Mouse (Mus musculus) kidney, postnatal 0 days (tissue): ENCODE results near the gene Atp8b5. TPM values are rescaled to one million over a fixed set of nuclear protein-coding genes. Genes with fewer than 3 reads are reported as not detected.

Source experiments
- ATAC-seq: fragments of 200-750 bp; cut with Nextera tagmentation; replicated peaks from 2 replicates; pipeline ENCODE4 v1.8.0; 2017; ENCODE audit warnings: low read depth, moderate number of reproducible peaks, moderate TSS enrichment, moderate library complexity; ENCODE audit not compliant: low FRiP score
- DNase-seq: peaks from one replicate; pipeline ENCODE4 v3.0.0-alpha.2; 2016; ENCODE audit warnings: low spot score
- H3K27ac ChIP-seq: fragments of 300-500 bp; sonication (generic); 2 replicates; pipeline ENCODE4 v1.5.1; 2014; ENCODE audit warnings: mild to moderate bottlenecking
- H3K27me3 ChIP-seq: fragments of 300-500 bp; sonication (generic); 2 replicates; pipeline ENCODE4 v1.6.1; 2014; ENCODE audit warnings: low read length, mixed read lengths; ENCODE audit not compliant: insufficient read depth
- H3K36me3 ChIP-seq: fragments of 300-500 bp; sonication (generic); 2 replicates; pipeline ENCODE4 v1.6.1; 2014; ENCODE audit warnings: low read length, mixed read lengths; ENCODE audit not compliant: insufficient read depth
- H3K4me1 ChIP-seq: fragments of 300-500 bp; sonication (generic); replicated peaks from 2 replicates; pipeline ENCODE4 v1.6.1; 2014; ENCODE audit warnings: antibody characterized with exemption, low read length, mixed read lengths; ENCODE audit not compliant: insufficient read depth
- H3K4me2 ChIP-seq: fragments of 300-500 bp; sonication (generic); 2 replicates; pipeline ENCODE4 v1.6.1; 2014; ENCODE audit warnings: mild to moderate bottlenecking, low read length, moderate library complexity, mixed read lengths
- H3K4me3 ChIP-seq: fragments of 300-500 bp; sonication (generic); replicated peaks from 2 replicates; pipeline ENCODE4 v1.5.1; 2014; ENCODE audit warnings: low read depth, low read length
- H3K9ac ChIP-seq: fragments of 300-500 bp; sonication (generic); 2 replicates; pipeline ENCODE4 v1.6.1; 2014; ENCODE audit warnings: low read depth, low read length
- H3K9me3 ChIP-seq: fragments of 300-500 bp; sonication (generic); replicated peaks from 2 replicates; pipeline ENCODE4 v1.6.1; 2016; ENCODE audit warnings: low read length, inconsistent platforms, mixed read lengths
- CTCF ChIP-seq: IDR thresholded peaks from 2 replicates; pipeline ENCODE4 v1.5.1; 2016; ENCODE audit warnings: antibody characterized with exemption, low read depth, mild to moderate bottlenecking, moderate library complexity
- WGBS: fragments of 180-500 bp; shearing (Covaris S2); extraction: QIAGEN DNeasy Blood & Tissue Kit; methylation state at CpG from one replicate; pipeline ENCODE4 v1.1.7; 2014; 5-methylcytosine and 5-hydroxymethylcytosine counted together
- polyA plus RNA-seq: library from polyadenylated mRNA; unstranded; fragments of >200 nt; fragmentation: Nextera tagmentation; extraction: Ambion mirVana; gene quantifications from 2 replicates; pipeline ENCODE4 v1.2.1, GENCODE M21; 2015

Atp8b5 gene
- polyA plus RNA-seq, 1 experiment from 2014 or later = 0.51 TPM

GRCm38 (mm10) chr4:43384083-43384460, 117.1 kb downstream of the Atp8b5 start:
- Histone ChIP-seq H3K9ac (no peak overlapping the region), H3K27ac (peak overlapping the region; percentile 60; the same call in 1 of the 2 replicates), H3K4me2 (peak overlapping the region; percentile 71), H3K36me3 (no peaks in the 10 kb centered on the region), H3K4me3 (no peak overlapping the region), H3K9me3 (no peaks in the 10 kb centered on the region), H3K4me1 (peaks cover 3% of the 10 kb centered on the region; the same call in 1 of the 2 replicates), H3K27me3 (no peaks in the 10 kb centered on the region)
- no peak for ATAC-seq
- TF ChIP-seq CTCF = no peak
- 81% methylated on average over 5 of the region's 5 CpGs for WGBS
- no peak for DNase-seq

DNA sequence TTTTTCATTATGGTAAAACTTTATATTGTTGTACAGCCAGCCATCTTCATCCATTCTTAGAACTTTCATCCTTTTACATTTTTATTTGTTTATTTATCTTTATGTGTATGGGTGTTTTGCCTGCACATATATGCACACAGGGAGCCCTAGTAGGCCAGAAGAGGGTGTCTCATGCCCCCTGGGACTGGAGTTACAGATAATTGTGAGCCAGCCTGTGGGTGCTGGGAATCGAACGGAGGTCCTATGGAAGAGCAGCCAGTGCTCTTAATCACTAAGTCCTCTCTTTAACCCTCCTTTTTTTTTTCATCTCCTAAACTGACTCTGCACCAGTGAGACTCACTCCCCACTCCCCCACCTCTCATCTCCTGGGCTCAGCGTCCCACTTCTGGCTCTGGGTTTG, 117.6 kb downstream of the Atp8b5 start:
- no peak overlapping the region for H3K4me3 ChIP-seq
- no peak for TF ChIP-seq CTCF
- H3K36me3 ChIP-seq = no peaks in the 10 kb centered on the region
- H3K4me2 ChIP-seq = no peak overlapping the region
- ATAC-seq (no peak), DNase-seq (no peak)
- 0 out of 2 replicates have a peak overlapping the region, but pooled peaks have one; percentile 16 for H3K27ac ChIP-seq
- peaks cover 3% of the 10 kb centered on the region; the same call in 1 of the 2 replicates for H3K4me1 ChIP-seq
- no peak overlapping the region for H3K9ac ChIP-seq
- H3K9me3 ChIP-seq = no peaks in the 10 kb centered on the region
- 87% methylated on average over 3 of the region's 3 CpGs for WGBS
- H3K27me3 ChIP-seq = no peaks in the 10 kb centered on the region

GRCm38 (mm10) chr4:43386932-43387331, 120.0 kb downstream of the Atp8b5 start:
- no peaks in the 10 kb centered on the region for H3K27me3 ChIP-seq
- no peaks in the 10 kb centered on the region for H3K9me3 ChIP-seq
- no peak overlapping the region for H3K9ac ChIP-seq
- no peak for TF ChIP-seq CTCF
- no peak overlapping the region for H3K4me2 ChIP-seq
- ATAC-seq (no peak), DNase-seq (no peak)
- H3K4me1 ChIP-seq = peaks cover 3% of the 10 kb centered on the region; the same call in 1 of the 2 replicates
- no peak overlapping the region for H3K27ac ChIP-seq
- H3K36me3 ChIP-seq = no peaks in the 10 kb centered on the region
- H3K4me3 ChIP-seq = no peak overlapping the region

GRCm38 (mm10) chr4:43389390-43389789, 122.4 kb downstream of the Atp8b5 start:
- no peak overlapping the region for H3K4me2 ChIP-seq
- ATAC-seq = no peak
- TF ChIP-seq CTCF = no peak
- WGBS = 81% methylated on average over 2 of the region's 2 CpGs
- 0 out of 2 replicates have a peak overlapping the region, but pooled peaks have one; percentile 19 for H3K27ac ChIP-seq
- H3K4me3 ChIP-seq = no peak overlapping the region
- no peak overlapping the region for H3K9ac ChIP-seq
- H3K4me1 ChIP-seq = peaks cover 5% of the 10 kb centered on the region
- no peak for DNase-seq
- H3K36me3 ChIP-seq = no peaks in the 10 kb centered on the region
- no peaks in the 10 kb centered on the region for H3K9me3 ChIP-seq
- H3K27me3 ChIP-seq = no peaks in the 10 kb centered on the region

GRCm38 (mm10) chr4:43389845-43390440, 123.0 kb downstream of the Atp8b5 start:
- ATAC-seq (no peak), DNase-seq (no peak)
- Histone ChIP-seq H3K9me3 (no peaks in the 10 kb centered on the region), H3K4me2 (no peak overlapping the region), H3K27me3 (no peaks in the 10 kb centered on the region), H3K4me1 (peaks cover 9% of the 10 kb centered on the region), H3K27ac (peak overlapping the region; percentile 19; the same call in 1 of the 2 replicates), H3K36me3 (no peaks in the 10 kb centered on the region), H3K9ac (no peak overlapping the region), H3K4me3 (no peak overlapping the region)
- 64% methylated on average over 9 of the region's 9 CpGs for WGBS
- no peak for TF ChIP-seq CTCF

GRCm38 (mm10) chr4:43391521-43392050, 124.6 kb downstream of the Atp8b5 start:
- no peak for ATAC-seq
- Histone ChIP-seq H3K27ac (no peak overlapping the region), H3K4me2 (no peak overlapping the region), H3K4me3 (no peak overlapping the region), H3K36me3 (no peaks in the 10 kb centered on the region), H3K4me1 (peaks cover 11% of the 10 kb centered on the region), H3K9me3 (no peaks in the 10 kb centered on the region), H3K9ac (no peak overlapping the region), H3K27me3 (no peaks in the 10 kb centered on the region)
- no peak for TF ChIP-seq CTCF
- DNase-seq = no peak
- 71% methylated on average over 3 of the region's 3 CpGs for WGBS
